Mouse (Mus musculus) lung, postnatal 10 days (tissue): ENCODE results near the gene Alg1.
A peak's percentile ranks its signal among the peaks of the same experiment; 100 is the strongest.

ENCODE experiments used
- DNase-seq: peaks from one replicate; pipeline ENCODE4 v3.0.0; 2021

Gene Alg1

DNA sequence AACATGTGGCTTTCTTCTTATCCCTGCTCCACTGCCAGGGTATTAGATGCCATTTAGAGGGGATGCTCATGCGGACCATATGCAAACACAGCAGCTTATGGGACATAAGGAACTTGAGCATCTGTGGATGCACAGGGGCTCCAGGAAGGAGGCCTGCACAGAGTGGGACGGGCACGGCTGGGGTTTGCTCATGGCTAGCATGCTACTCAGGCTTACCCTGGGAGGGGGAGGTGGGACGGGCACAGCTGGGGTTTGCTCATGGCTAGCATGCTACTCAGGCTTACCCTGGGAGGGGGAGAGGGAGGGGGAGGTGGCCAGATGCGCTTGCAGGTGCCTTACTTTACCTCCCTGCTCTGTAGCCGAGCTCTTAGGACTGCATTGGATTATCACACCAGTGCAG is 9.5 kb downstream of the Alg1 start:
- DNase-seq, result no peak

DNA sequence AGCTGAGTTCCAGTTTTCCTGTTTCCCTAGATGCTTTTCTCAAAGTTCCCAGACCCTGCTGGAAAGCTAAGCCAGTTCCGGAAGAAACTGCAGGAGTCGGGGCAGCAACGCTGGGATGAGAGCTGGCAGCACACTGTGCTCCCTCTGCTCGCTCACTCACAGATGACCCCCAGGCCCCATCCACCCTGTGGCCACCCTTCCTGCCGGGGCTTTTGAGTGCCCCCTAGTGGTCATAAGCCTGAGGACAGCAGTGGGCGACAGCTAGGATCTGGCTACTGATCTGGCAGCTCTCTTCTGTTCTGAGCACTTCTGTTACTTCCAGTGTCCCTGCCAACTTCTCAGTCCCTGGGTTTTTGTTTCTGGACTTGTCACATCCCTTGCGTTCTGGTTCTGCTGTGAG is 11.0 kb downstream of the Alg1 start:
- DNase-seq, result peak; percentile 85

DNA sequence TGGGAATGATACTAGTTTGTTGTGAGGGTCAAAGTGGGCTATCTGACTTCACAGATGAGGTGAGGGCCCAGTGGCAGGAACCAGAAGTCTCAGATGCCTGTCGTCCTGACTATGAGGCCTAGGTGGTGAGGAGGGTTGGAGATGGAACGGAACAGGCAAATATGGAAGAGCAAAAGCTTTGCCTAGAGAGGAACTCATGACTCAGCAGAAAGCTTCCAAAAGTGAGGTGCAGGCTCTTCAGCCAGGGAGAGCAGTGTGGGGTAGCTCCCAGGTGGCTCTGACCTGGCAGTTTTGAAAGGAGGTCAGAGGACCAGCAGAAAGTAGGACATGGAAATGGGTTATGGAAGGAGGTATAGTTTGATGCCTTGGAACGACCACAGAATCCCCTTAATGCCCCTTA is 17.5 kb downstream of the Alg1 start:
- no peak for DNase-seq

- DNase-seq, result no peak
Measured at GRCm38 (mm10) chr16:5252260-5252659, 18.8 kb downstream of the Alg1 start.

DNA sequence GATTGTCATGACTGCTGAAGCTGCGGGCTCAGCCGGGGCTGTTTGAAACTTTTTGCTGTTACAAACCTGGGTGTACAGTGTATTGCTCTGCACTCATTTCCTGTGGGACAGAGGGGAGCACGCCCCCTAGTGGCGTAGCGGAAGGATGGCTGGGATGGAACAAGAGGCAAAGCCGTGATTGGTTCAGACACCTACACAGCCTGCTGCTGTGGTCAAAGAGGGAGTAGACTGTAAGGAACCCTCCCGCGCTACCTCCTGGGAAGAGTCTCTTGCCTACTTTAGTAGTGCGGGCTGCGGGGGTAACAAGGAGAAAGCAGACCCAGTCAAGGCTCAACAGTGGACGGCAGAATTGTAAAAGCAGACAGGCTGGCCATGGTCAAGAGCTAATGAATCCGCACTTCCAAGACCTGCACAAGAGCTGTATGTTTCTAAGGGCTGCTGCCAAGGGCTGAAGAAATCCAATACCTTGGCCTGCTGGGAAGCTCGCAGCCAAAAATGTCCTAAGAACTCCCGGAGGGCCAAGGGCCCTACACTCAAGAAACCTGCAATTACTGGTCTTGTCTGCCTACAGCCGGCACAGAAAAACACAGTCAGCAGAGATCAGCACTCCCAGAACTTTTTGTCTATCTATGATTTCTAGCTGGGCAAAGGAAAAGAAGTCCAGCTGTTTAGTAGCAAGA is 21.1 kb downstream of the Alg1 start:
- peak; percentile 90 for DNase-seq

DNA sequence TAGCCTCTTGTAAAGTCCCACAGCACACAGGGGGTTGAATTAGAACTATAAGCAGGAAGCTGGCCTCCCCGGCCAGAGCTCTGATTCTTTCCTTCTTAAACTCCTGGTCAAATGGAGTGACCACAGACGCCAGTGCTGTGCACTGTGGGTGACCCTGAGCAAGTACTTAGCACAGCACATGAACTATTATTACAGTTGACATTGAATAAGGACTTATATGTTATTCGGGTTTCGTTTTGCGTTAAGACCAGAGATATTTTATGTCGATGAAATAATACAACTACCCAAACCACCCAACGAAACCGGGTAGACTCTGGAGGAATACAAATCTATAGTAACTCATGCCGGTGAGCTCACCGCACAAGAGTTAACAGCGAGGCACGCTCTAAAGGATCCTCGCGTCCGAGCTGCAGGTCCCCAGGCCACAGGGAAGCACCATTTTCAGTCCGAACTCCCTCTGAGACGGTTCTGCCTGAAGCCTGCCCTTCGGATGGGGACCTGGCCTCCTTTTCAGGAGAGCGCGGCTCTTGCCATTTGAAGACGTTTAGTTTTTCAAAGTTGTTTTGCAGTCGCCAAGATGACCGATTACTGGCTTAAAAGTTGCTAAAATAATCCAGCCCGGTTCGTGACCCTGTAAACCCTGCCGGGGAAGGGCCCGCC is 21.8 kb downstream of the Alg1 start:
- DNase-seq, result no peak

- peak; percentile 100 for DNase-seq
Measured at GRCm38 (mm10) chr16:5255779-5256496, 22.5 kb downstream of the Alg1 start, which contains the start of gene Eef2kmt. Gene Eef2kmt (minus strand): TSS chr16:5255983.

DNA sequence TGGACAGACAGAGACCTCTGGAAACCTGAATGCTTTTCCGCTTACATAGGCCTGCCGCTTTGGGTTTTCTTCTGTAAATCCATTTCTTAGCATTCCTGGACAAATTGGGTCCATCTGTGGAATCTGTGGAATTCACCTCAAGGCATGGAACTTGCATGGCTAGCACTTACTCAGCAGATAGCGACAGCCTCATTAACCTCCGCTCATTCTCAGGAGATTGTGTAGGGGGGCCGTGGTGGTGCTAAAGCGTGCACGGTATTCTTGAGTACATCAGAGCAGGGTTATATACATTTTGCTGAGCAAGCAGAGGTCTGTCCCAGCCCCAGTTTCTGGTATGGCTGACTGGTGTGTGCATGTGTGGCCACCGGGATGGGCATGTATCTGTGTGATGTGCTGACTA is 29.7 kb downstream of the Alg1 start:
- DNase-seq, result no peak

DNA sequence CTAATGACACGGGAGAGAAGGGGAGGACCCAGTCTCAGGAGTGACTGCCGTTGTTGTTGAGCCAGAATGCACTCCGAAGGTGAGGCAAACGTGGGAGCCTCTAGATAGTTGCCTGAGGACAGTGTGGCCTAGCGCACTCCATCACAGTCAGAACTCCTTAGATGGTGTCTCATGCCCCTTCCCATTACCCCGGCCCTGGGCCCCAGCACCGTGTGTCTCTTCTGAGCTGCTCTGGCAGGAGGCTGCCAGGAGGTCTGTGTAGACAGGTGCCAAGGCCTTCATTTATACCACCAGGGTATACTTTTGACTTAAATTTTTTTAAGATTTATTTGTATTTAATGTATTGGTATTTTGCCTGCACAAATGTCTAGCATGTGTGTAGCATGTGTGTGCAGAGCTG is 30.5 kb downstream of the Alg1 start:
- DNase-seq, result no peak

- no peak for DNase-seq
Measured at GRCm38 (mm10) chr16:5271411-5272035, 38.1 kb downstream of the Alg1 start.

DNA sequence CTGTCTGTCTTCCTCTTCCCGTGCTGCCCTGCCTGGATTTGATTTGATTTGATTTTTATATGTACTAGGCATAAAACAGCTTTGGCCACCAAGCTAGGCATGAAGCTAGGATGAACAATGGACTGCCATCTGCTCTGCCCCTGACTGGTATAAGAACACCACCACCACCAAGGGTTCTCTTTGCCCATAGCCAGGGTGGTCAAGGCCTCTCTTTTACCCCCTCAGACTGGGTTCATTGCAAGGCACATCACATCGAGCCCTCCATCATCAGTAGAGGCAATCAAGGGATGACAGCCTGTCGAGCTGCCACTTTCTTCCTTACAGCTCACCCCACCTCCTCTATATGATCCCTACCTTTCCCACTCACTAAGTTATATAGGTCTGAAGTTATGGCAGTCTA is 39.0 kb downstream of the Alg1 start:
- no peak for DNase-seq

DNA sequence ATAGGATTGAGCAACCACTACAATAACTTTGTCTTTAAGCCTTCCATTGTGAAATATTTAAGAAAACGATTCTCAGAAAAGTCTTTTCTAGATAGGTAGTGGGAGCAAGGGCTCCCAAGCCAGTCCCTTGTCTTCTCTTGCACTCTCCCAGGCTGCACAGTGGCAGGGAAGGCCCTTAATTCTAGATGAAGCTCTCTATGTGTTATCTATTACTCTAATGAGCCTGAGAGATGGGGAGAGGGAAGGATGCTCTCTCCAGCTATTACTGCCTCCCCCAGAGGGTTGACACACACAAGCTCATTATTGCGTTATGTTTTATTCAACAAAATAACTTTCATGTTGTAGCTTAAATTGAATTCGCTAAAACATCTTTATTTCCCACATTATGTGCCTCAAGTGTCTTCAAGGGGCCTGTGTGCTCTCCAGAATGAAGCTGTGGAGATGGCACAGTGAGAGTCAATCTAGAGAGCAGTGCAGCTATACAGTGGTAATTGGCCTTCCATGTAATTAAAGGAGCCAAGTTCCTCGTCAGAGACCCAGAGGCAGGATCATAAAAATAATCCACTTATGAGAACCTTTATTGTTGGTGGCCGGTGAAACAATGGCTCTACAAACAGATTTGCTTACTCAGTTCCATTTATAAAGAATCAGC is 46.3 kb downstream of the Alg1 start:
- no peak for DNase-seq

DNA sequence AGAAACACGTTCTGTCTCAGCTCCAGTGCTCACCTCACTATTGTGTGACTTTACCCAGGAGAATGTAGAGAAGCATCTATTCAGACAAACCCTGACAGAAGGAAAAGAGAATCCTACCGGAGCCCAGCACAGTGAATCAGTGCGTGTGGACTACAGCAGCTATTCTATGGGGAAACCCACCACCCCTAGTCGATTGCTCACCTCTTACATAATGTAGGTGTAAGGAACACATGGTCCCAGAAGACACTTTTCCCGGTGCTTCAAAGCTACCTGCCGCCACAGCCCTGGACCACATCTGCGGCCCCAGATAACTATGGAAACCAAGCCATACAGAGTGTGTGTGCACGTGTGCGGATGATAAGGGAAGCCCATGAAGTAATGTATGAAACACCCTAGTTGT is 49.3 kb downstream of the Alg1 start:
- DNase-seq, result no peak

DNA sequence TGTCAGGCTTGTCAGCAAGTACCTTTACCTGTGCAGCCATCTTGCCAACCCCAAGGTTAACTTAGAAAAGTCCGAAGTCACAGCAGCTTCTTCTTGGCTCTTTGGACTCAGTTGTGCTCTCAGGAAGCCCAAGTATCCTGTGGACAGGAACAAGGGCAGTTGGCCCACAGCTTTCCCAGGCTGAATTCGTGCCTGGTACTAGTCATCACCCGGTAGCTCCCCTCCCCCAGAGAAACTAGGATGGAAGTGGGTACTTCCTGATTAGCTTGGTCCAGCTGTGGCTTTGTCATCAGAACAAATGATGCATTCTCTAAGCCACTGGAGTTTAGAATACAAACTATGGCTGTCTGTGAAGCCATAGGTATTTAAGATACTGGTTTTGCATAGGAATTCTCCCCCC is 52.0 kb downstream of the Alg1 start:
- no peak for DNase-seq
